Mouse (Mus musculus) G1E (cell line): ENCODE results near the gene Tgfbr3.

Source experiments
- CTCF ChIP-seq: IDR thresholded peaks from 2 replicates; pipeline ENCODE4 v1.5.1; 2012; ENCODE audit warnings: low read depth, low read length, inconsistent platforms, mixed read lengths
- GATA1 ChIP-seq: IDR thresholded peaks from 2 replicates; pipeline ENCODE4 v1.6.1; 2012; ENCODE audit warnings: borderline replicate concordance, low read length, inconsistent platforms, mixed read lengths
- POLR2AphosphoS5 ChIP-seq: IDR thresholded peaks from 2 replicates; pipeline ENCODE4 v1.6.1; 2012; ENCODE audit warnings: low read depth, low read length, inconsistent platforms; ENCODE audit not compliant: insufficient replicate concordance

DNA sequence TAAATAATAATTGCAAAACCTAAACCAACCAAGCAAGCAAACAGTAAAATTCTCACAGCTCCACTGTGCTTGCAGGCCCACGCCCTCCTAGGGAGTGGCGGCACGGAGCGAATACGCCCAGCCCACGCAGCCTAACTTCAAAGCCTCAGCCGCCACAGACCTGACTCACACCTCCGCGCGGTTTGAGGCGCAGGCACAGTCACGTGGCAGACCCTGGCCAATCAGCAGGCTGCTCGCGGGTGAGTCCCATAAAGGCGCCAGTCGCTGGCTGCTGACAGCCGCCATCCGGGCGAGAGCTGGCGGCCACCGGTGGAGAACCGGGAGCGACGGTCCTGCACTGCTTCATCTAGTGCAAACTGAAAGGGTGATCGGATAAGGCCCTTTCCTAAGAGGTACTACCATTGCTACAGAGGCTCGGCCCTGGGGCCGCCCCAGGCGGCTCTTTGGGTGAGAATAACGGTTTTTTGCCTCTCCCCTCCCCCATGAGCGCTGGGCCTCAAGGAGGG is 41.5 kb upstream of the Tgfbr3 start, which contains the start of gene Brdt:
- TF ChIP-seq CTCF (no peak), POLR2AphosphoS5 (no peak), GATA1 (no peak)
